In genomic region chr5:135657703-135658373, GRCm38 (mm10) we compare ENCODE assay signal across 13 mouse cellular contexts. TPM values are rescaled to one million over a fixed set of nuclear protein-coding genes. Genes with fewer than 3 reads are reported as not detected.
DNase-seq lines count a peak whose midpoint lies in the region; ATAC-seq and TF ChIP-seq lines count a peak whose summit lies in the region.
"Had no signal": no experiment of that assay in that cellular context is flagged by ENCODE, and none has a peak within 500 bp of the region (broad histone marks: within the 10 kb centered on the region; RNA-seq: fewer than 3 reads in every experiment).

No protein-coding gene starts in this region.

- H3K4me1 ChIP-seq in heart, embryonic 12.5 days (replicated peaks), result peaks cover 9% of the 10 kb centered on the region; the same call in 1 of the 2 replicates
- H3K4me1 ChIP-seq in liver, embryonic 11.5 days (replicated peaks; ENCODE audit: control insufficient read depth, insufficient read depth, low read length), result peaks cover 10% of the 10 kb centered on the region
- H3K4me1 ChIP-seq: hindbrain, embryonic 15.5 days had no signal

- H3K9me3 ChIP-seq in heart, embryonic 12.5 days (replicated peaks), result no peaks in the 10 kb centered on the region
- no peaks in the 10 kb centered on the region for H3K9me3 ChIP-seq in liver, embryonic 11.5 days (ENCODE audit: control insufficient read depth, low read length)
- H3K9me3 ChIP-seq: hindbrain, embryonic 15.5 days had no signal

- no peak for DNase-seq in heart, adult 18-20 months
- peak; percentile 6 for DNase-seq in thymus, postnatal 0 days (ENCODE audit: low spot score)
- no peak for DNase-seq in thymus, postnatal 10 days (ENCODE audit: low spot score in 2 of 2)
- no peak for DNase-seq in liver, embryonic 11.5 days (ENCODE audit: low spot score)
- no peak for DNase-seq in adipocyte (ENCODE audit: low spot score)
- DNase-seq in layer of hippocampus, adult 2 months (ENCODE audit: low spot score in 2 of 2), result no peak
- DNase-seq in left cerebral cortex, adult 11 months (ENCODE audit: low spot score), result no peak
- DNase-seq: adrenal gland, postnatal 25 days; embryo, embryonic 11 days; layer of hippocampus, postnatal 36 days; midbrain, embryonic 14.5 days had no signal

- no peak overlapping the region for H3K27ac ChIP-seq in heart, embryonic 12.5 days (ENCODE audit: poor library complexity, severe bottlenecking)
- H3K27ac ChIP-seq in liver, embryonic 11.5 days (ENCODE audit: low read depth, low read length), result peak overlapping the region; percentile 48; the same call in 1 of the 2 replicates
- H3K27ac ChIP-seq in layer of hippocampus, adult 2 months, result no peak overlapping the region
- H3K27ac ChIP-seq: hindbrain, embryonic 15.5 days had no signal

- no peaks in the 10 kb centered on the region for H3K27me3 ChIP-seq in heart, embryonic 12.5 days (replicated peaks)
- H3K27me3 ChIP-seq in liver, embryonic 11.5 days (replicated peaks; ENCODE audit: control insufficient read depth, insufficient read depth, low read length), result no peaks in the 10 kb centered on the region
- H3K27me3 ChIP-seq: hindbrain, embryonic 15.5 days had no signal

- no peak overlapping the region for H3K9ac ChIP-seq in heart, embryonic 12.5 days
- H3K9ac ChIP-seq in liver, embryonic 11.5 days (ENCODE audit: low read depth, low read length), result peak overlapping the region; percentile 35; the same call in 1 of the 2 replicates
- H3K9ac ChIP-seq: hindbrain, embryonic 15.5 days had no signal

- peak overlapping the region; percentile 47 for H3K4me2 ChIP-seq in heart, embryonic 12.5 days
- H3K4me2 ChIP-seq in liver, embryonic 11.5 days, result peak overlapping the region; percentile 52
- H3K4me2 ChIP-seq: hindbrain, embryonic 15.5 days had no signal

- TF ChIP-seq CTCF in layer of hippocampus, adult 2 months (conservative IDR thresholded peaks at IDR 0.05), result no peak

- ATAC-seq in heart, embryonic 12.5 days (ENCODE audit: insufficient number of reproducible peaks, low FRiP score), result no peak
- ATAC-seq in liver, embryonic 11.5 days (replicated peaks; ENCODE audit: low FRiP score), result peak; percentile 65

- H3K4me3 ChIP-seq in heart, embryonic 12.5 days, result no peak overlapping the region
- H3K4me3 ChIP-seq in liver, embryonic 11.5 days (ENCODE audit: low read depth, low read length), result peak overlapping the region; percentile 16; the same call in 1 of the 2 replicates
- H3K4me3 ChIP-seq in layer of hippocampus, adult 2 months, result no peak overlapping the region
- H3K4me3 ChIP-seq: hindbrain, embryonic 15.5 days had no signal

- WGBS in heart, embryonic 12.5 days, result 39% methylated on average over 17 of the region's 17 CpGs
- 34% methylated on average over 17 of the region's 17 CpGs for WGBS in liver, embryonic 11.5 days

- H3K36me3 ChIP-seq in heart, embryonic 12.5 days, result no peaks in the 10 kb centered on the region
- no peaks in the 10 kb centered on the region for H3K36me3 ChIP-seq in liver, embryonic 11.5 days (ENCODE audit: control insufficient read depth, insufficient read depth, low read length)
- H3K36me3 ChIP-seq: hindbrain, embryonic 15.5 days had no signal

RNA-seq across cellular contexts. Expression of gene Por, which starts 12.0 kb away (rescaled TPM):
- 50.6 and 54.0 TPM in 2 replicates for polyA plus RNA-seq in heart, embryonic 12.5 days (2016; fragmentation: Nextera tagmentation; extraction: Ambion mirVana)
- total RNA-seq in heart, adult 18-20 months (2021), result 10 to 100 TPM; 66.4 to 82.7 TPM
- 44.4 and 45.8 TPM in 2 replicates for polyA plus RNA-seq in thymus, postnatal 0 days (2015; fragmentation: Nextera tagmentation; extraction: Ambion mirVana)
- polyA plus RNA-seq in liver, embryonic 11.5 days (2014; fragmentation: Nextera tagmentation; extraction: Ambion mirVana), result 48.1 and 49.3 TPM in 2 replicates
- total RNA-seq in layer of hippocampus, adult 2 months (2021), result 100 to 1,000 TPM; 103 to 112 TPM

RNA-seq across cellular contexts. Expression of gene Rhbdd2, which starts 25.4 kb away (rescaled TPM):
- polyA plus RNA-seq in heart, embryonic 12.5 days (2016; fragmentation: Nextera tagmentation; extraction: Ambion mirVana), result 39.2 and 45.6 TPM in 2 replicates
- 10 to 100 TPM; 24.2 to 26.8 TPM for total RNA-seq in heart, adult 18-20 months (2021)
- 25.5 and 27.3 TPM in 2 replicates for polyA plus RNA-seq in thymus, postnatal 0 days (2015; fragmentation: Nextera tagmentation; extraction: Ambion mirVana)
- 25.0 and 27.8 TPM in 2 replicates for polyA plus RNA-seq in liver, embryonic 11.5 days (2014; fragmentation: Nextera tagmentation; extraction: Ambion mirVana)
- 10 to 100 TPM; 86.2 to 86.5 TPM for total RNA-seq in layer of hippocampus, adult 2 months (2021)
